Mouse (Mus musculus) neutrophil, adult 5-6 weeks (primary cell): ENCODE results near the gene Fgfr2. TPM values are rescaled to one million over a fixed set of nuclear protein-coding genes. Genes with fewer than 3 reads are reported as not detected.

Source experiments
- ATAC-seq: fragments of 151-379, 151-347 bp; 2 replicates; pipeline ENCODE4 v1.8.0; 2017; ENCODE audit warnings: mild to moderate bottlenecking, moderate TSS enrichment; ENCODE audit not compliant: insufficient number of reproducible peaks, poor library complexity, low FRiP score, severe bottlenecking; ENCODE audit errors: extremely low read depth
- total RNA-seq: library from RNA; stranded (forward); fragments of 200-1000 nt; gene quantifications from 2 replicates; pipeline ENCODE4 v1.2.3, GENCODE M21; 2017

Fgfr2 gene
- total RNA-seq, 1 experiment from 2014 or later, result not detected

- ATAC-seq, result no peak
Measured at GRCm38 (mm10) chr7:130731792-130732191, 2391.4 kb downstream of the Fgfr2 start.

- no peak for ATAC-seq
Measured at GRCm38 (mm10) chr7:130727560-130727959, 2395.6 kb downstream of the Fgfr2 start.

- no peak for ATAC-seq
Measured at GRCm38 (mm10) chr7:130726724-130727422, 2396.3 kb downstream of the Fgfr2 start.

GRCm38 (mm10) chr7:130726185-130726584 is 2397.0 kb downstream of the Fgfr2 start:
- ATAC-seq, result no peak

- ATAC-seq, result no peak
Measured at GRCm38 (mm10) chr7:130720646-130721335, 2402.4 kb downstream of the Fgfr2 start.

GRCm38 (mm10) chr7:130719931-130720598 is 2403.1 kb downstream of the Fgfr2 start:
- no peak for ATAC-seq

- no peak for ATAC-seq
Measured at GRCm38 (mm10) chr7:130716989-130717388, 2406.2 kb downstream of the Fgfr2 start.

- no peak for ATAC-seq
Measured at GRCm38 (mm10) chr7:130716341-130716740, 2406.8 kb downstream of the Fgfr2 start.

GRCm38 (mm10) chr7:130715467-130715866 is 2407.7 kb downstream of the Fgfr2 start:
- ATAC-seq, result no peak

- no peak for ATAC-seq
Measured at GRCm38 (mm10) chr7:130713319-130713718, 2409.8 kb downstream of the Fgfr2 start.

- ATAC-seq, result no peak
Measured at GRCm38 (mm10) chr7:130711851-130712250, 2411.3 kb downstream of the Fgfr2 start.

- ATAC-seq, result no peak
Measured at GRCm38 (mm10) chr7:130709372-130710274, 2413.5 kb downstream of the Fgfr2 start.

- ATAC-seq, result no peak
Measured at GRCm38 (mm10) chr7:130708940-130709339, 2414.2 kb downstream of the Fgfr2 start.

- no peak for ATAC-seq
Measured at GRCm38 (mm10) chr7:130705230-130705629, 2417.9 kb downstream of the Fgfr2 start.

- ATAC-seq, result no peak
Measured at GRCm38 (mm10) chr7:130701336-130701735, 2421.8 kb downstream of the Fgfr2 start.

GRCm38 (mm10) chr7:130698480-130698879 is 2424.7 kb downstream of the Fgfr2 start:
- no peak for ATAC-seq

- no peak for ATAC-seq
Measured at GRCm38 (mm10) chr7:130696347-130697234, 2426.6 kb downstream of the Fgfr2 start.

GRCm38 (mm10) chr7:130695669-130696338 is 2427.3 kb downstream of the Fgfr2 start:
- ATAC-seq, result no peak
